Mouse (Mus musculus): ENCODE data around the gene Cyp1a1.

- TF ChIP-seq EP300 (IDR thresholded peaks at IDR 0.05; ENCODE audit: insufficient read depth, low read depth, low read length), result peak; percentile 93
- TF ChIP-seq CTCF (IDR thresholded peaks at IDR 0.05), result peak; percentile 98
- TF ChIP-seq POLR2A (IDR thresholded peaks at IDR 0.05; ENCODE audit: insufficient read depth, low read depth, low read length), result no peak
Observed at GRCm38 (mm10) chr9:57655749-57656148, 32.0 kb upstream of the Cyp1a1 start.
